Mouse (Mus musculus) urinary bladder, postnatal 14 days (tissue): ENCODE measurements around the gene Etl4.

ENCODE experiments used
- DNase-seq: peaks from one replicate; pipeline ENCODE4 v3.0.0; 2021; ENCODE audit warnings: low spot score

Etl4 gene

DNA sequence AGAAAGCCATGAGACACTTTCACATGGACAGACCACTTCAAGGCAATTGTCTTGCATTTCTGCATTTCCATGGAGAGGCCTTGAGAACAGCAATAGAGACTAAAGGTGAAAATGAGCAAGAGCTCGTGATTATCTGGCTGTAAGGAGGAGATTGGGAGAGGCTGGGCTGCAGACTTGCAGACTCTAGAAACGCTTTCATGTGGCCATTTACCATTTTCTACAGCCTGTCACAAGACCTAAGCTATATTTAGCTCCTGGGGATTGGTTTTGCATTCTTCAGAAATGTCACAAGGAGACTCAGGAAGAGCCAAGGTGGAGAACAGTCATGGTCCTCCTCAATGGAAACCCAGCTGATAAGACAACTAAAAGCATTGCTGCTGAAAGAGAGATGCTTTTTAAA, 801.4 kb downstream of the Etl4 start:
- no peak for DNase-seq

DNA sequence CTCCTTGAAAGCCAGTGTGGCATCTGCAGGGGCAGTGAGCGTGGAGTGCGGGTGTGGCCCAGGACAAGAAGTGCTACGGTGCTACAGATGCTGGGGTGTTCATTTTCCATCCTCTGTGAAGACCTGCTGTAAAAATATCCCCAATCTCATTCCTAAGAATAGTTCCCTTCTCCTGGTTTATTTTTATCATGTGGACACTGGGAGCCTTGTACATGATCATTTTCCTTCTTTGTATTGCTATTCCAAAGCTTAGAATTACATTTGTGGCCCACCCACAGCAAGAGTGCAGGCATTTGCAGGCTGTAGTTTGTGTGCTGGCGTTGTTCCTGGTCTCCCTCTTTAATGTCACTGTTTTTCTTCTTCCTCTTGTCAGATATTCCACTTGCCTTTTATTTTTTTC, 809.5 kb downstream of the Etl4 start:
- DNase-seq, result no peak

DNA sequence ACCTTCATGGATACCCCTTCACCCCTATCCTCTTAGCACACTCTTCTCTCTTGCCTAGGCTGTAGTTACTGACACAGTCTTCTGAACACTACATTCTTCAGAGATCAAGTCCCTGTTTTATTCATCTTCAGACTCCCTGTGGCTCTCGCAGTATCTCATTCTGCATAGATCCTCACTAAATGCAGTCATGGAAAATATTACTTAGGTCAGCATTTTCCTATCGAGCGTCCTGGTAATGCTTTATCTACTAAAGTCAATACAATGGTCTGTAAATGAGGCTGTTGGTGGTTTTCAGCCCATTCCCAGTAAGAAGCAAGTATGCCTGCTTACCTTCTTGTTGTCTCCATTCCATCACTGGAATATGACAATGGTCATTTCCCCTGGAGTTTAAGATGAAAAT, 811.5 kb downstream of the Etl4 start:
- DNase-seq, result no peak

DNA sequence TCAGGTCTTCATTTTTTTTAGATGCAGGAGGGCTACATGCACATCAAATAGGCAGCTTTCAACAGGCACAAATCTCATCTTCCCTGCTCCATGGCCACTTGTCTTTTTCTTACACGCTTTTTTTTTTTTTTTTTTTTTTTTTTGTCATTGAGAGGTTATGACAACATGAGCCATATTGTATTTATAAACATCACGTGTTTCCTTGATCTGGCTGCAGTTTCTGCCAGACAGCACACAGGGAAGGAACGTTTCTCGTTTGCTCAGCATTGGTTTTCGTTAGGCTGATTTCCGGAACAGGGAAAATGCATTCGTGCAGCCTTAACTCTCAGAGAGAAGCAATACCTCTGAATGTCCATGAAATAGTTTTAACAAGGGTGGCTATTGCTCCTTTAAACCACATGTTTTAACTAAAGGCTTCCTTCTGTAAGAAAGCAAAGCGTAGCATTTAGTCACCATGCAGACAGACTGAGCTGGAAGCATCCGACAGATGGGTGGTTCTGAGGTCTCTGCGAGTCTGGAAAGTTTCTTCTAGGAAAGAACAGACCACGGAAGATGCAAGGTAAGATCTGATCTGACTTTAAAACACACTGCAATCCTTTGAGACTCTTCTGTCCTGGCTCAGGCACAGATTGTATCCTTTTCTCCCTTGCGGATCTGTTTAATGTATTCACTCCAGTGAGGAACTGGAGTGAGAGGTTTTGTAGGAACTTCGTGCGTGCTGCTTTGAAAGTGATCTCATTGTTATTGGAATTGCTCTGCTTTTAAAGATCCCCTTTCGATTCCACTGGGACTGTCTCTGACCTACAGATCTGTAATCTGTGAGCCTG, 812.8 kb downstream of the Etl4 start:
- DNase-seq, result no peak

DNA sequence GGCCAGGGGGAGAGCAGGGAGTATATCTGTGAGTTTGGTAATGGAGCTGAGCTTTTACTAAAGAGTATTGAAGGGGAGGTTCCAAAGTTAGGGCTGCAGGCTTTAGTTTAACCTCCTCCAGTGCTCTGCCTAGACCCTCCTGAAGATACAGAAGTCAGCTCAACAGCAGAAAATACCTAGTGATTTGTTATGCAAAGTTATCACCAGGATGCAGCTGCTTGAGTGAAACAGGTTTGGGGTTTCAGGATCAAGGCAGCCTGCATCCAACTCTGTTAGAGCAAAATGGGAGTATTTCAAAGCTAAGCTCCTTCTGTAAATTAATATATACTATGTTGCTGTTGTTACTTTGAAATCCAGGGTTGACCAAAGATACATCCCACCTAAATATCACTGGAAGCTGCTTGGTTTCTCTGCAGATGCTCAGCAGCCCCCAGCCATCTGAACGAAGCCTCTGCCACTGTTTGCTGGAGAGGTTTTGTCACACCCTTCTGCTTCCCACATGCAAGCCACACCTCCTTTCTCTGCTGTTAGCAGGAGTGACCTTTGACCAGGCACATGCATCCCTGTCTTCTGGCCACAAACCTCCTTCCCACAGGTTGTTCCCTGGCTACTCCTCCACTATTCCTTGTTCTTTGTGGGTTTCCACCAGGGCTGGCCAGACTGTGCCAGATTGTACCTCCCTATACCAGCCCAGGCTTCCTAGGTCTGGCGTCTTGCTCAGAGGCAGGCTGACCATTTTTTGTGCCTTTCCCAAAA, 814.6 kb downstream of the Etl4 start:
- no peak for DNase-seq

DNA sequence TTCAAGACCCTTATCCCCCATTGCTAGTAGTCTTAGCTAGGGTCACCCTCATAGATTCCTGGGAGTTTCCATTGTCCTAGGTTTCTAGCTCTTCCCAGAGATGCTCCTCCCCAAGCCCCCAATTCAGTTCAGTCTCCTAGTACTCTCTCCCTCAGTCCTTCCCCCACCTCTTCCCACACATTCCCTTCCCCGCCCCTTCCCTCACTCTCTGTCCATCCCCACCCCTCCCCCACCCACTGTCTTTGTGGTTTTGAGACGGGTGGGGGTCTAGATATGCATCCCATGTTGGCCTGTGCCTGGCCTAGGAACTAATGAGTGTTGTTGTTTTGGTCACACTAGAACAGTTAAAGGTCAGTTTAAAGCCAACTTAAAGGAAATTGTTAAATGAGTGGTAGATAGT, 817.4 kb downstream of the Etl4 start:
- DNase-seq, result no peak

DNA sequence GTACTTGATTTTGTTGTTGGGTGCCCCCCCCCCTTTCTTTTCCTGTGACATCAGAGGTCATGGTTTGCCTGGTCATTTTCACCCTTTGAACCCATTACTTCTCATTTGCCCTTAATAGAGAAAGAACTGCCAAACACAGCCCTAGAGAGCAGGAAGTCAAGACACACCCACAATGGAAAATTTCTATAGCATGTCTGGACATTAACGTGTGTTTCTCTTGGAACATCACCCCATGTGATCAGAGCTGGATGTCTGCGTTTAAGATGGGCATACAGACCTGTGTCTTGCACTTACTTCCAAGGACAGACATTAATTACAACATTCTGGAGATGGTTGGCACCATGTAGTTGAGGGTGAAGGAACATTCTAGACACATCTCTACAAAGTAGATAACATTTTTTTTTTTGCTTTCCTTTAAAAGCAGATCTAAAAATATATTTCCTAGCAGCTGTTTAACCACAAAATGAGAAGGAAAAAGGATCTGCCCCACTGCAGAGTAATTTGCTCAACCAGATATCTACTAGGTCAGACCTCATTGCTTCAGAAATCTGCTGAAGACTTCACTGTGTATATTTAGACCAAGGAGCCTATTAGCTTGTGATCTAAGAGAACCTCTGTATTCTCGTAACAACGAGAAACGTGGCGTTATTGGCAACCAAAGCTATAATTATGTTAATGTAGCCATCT, 818.3 kb downstream of the Etl4 start:
- DNase-seq, result no peak

DNA sequence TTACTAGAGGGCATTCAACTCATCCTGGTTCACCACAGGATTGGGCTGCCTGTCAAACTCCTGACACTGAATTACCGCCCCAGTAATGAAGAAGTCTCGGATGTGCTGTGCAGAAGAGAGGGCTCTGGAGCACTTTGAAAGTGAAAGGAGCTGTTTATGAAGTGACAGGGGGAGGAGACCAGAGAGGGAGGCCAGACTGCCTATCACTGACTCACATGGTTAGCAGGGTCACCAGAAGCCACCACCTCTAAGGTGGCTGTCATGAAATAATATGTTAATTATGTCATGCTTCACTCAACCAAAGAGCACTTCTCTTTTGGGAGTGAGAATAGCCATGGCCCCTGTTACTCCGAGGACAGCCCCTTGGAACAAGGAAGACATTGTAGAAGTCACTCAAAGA, 825.9 kb downstream of the Etl4 start:
- no peak for DNase-seq

DNA sequence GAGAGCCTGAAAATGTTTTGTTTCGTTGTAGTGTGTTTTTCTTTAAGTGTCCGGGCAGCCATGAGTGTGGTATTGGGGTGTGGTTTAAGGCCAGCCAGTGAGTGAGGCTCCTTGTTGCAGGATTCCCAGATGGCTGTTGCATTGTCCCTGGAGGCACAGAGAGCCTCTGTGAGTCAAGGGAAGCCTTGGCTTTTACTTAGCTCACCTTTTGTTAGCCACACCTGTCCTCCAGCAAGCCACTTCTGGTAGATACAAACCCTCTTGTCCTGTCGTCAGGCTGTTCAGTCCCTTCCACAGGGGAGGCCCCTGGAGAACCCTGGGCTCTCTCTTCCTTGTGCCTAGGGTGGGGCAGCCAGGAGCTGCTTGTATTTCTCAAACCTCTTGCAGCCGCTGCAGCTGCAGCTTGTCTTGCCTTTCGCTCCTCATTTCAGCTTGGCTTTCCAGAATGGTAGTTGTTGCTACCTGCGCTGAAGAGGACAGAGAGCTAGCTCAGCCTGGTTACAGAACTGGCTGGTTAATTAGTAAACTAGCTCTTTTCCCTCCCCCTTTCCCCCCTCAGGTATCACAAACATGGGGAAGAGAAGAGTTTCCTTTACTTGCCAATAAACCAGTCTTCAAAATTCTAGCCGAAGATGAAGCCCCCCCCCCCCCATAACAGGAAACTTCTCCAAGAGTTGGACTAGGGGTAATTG, 826.9 kb downstream of the Etl4 start:
- no peak for DNase-seq

DNA sequence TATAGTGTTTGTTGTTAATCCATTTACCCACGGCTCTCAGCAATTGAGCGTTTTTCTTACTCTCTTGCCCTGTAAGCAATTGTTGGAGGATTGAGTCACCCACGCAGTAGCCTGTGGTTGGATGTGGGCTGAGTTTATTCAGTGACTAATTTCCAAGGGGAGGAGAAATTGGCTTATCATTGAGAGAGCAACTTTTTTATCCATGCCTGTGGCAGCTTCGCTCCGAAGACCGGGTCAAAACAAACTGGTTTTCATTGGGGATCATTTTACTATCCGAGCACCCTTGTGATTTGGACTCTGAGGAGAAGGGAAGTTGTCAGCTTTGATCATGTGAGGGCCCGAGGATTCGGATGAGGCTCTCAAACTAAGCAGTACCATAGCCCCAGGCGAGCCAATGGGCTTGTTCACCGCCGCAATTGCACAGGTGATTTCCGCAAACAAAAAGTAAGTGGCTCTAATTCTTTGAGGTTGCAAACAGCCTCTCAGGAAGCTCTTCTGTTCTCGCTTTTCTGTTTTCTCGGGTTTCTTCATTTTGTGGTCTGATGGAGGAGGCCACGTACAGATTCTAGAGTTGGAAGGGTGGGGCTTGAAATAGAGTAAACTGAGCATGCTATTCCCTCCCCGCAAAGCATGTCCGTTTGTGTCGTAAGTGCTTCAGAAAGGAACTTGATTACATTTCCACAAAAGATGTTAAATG, 827.7 kb downstream of the Etl4 start:
- DNase-seq, result peak; percentile 47

DNA sequence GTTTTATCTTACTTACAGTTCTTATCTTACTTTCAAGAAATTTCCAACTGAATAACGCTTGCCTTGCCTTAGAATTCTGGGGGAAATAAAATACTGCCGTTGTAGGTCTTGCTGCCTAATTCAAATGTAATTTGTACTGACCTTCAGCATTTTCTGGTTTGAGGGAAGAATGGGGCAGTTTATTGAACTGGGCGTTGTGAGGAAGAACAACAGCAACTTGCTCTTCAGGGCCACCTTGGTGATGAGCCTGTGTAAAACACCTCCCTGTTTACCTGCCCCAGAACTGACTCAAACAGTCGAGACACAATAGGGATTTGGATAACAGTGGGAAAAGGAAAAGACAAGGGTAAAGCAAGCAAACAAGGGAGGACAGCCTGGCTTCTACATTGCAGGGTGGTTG, 828.3 kb downstream of the Etl4 start:
- DNase-seq, result no peak

DNA sequence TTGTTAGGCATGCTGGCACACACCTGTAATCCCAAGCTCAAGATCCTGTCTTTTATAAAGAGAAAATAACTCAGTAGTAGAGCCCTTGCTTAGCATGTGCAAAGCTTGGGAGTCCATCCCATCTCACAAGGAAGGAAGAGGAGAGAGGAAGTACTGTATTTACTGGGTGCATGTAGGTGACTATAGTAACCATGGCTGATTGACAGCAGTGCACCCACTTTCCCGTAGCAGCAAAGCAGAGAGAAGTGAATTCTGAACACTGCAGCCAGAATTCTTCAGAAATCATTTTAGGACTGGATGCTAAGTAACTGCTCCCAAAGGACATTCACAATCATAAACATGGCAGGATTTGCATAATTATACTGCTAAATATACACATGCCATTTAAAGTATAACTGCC, 838.1 kb downstream of the Etl4 start:
- DNase-seq, result no peak

DNA sequence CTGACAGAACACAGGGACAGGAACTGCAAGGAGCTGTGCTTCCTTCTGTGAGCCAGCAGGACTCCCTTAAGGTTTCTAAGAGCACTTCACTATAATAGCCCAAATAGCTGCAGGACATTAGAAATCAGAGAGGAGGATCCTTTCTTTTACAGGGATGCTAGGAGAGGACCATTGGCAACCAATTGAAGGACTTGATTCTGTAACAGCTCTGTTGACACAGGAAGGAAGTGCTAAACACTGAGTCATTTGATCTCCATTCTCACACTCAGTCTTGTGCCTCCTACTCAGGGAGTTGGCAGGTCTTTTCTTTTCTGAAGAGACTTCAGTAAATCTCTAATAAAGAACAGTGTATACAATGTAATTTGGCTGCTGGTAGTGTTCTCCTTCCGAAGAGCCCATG, 838.9 kb downstream of the Etl4 start:
- no peak for DNase-seq

DNA sequence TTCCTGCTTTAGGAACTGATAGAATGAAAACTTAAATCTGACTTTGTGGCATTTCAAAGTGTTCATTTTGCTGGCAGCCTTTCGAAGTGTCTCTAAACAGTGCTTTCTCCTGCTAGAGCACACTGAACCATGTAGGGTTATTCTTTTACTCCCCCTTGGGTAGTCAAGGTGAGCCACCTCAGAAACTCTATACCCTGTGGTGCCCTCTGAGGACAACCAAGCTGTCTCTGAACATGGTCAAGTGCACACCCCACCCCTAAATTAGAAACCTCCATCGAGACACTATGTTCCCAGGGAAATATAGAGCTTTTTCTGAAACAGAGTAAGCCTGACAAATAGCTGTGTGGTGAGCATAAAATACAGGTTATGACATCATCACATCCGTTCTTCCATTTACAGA, 840.1 kb downstream of the Etl4 start:
- no peak for DNase-seq

DNA sequence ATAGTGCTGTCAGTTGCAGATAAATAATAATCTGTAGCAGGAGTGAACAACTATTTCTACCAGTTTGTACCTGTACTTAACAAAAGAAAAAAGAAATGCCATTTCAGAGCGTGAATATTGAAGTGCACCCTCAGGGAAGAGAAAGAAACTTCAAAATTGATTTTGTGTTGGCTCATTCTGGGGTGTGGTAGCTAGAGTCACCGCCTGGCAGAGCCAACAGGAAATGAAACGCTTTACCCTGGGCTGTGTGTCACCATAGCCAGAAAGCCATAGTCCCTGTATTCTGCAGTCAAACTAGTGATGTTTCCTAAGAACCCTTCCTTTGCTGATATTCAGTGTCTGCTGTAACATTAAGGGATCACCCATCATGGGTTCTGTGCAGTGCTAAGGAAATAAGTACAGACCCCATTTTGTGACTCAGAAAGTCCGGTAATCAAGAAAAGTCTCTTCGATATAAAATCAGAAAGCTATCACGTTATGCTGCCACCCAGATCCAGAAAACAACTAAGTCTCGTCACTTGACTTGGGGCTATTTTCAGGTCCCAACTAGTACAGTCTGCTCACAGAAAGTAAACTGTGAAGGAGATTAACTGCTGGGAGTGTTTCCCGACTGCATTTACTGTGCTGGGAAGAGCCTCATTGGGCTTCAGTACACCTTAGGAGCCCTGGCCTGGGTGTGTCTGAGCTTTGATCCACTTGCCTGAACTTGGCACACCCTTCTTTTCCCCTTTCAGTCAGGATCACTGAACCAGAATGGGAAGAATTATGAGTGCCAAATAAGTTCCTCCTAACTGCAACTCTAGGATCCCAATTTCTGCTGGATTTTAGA, 843.9 kb downstream of the Etl4 start:
- peak; percentile 37 for DNase-seq

DNA sequence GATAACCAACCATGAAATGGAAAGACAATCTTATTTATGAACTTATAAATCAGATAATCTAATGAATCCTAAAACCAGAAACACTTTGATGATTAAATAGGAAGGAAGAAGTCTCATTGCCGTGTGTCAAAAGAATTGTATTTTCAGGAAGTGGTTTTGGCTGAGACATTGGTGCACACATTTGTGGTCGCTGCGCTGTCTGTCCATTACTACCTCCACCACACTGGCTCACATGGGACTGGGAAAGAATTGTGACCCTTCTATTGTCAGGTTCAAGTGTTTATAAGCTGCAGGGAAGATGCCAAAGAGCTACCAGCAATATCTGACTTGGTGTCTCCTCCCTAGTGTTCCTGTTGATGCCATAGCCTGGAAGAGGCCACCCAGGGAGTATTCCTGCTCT, 847.4 kb downstream of the Etl4 start:
- DNase-seq, result no peak

DNA sequence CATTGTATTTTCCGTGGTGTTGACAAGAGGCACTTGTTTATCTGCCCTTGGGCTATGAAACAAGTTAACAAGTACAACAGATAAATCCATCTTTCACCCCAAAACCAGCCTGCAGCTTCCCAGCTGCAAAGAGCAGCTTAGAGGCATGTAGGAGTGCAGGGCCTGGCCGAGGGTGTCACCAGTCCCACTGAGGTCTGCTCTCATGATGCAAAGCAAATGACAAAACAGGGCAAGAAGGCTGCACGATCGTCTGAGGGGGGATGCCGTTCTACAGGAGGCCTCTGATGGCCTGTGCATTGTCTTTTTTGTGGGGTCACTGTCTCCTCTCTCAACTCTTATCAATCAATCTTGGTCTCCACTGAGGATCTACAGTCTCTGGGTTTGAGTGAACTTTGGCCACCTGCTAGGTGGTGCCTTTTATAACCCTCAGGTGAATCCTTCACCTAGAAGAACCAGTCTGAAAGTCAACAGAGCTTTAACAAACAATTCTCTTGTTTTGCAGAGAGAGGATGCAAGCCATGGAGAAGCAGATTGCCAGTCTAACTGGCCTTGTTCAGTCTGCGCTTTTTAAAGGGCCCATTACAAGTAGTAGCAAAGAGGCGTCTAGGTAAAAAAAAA, 849.6 kb downstream of the Etl4 start:
- no peak for DNase-seq

DNA sequence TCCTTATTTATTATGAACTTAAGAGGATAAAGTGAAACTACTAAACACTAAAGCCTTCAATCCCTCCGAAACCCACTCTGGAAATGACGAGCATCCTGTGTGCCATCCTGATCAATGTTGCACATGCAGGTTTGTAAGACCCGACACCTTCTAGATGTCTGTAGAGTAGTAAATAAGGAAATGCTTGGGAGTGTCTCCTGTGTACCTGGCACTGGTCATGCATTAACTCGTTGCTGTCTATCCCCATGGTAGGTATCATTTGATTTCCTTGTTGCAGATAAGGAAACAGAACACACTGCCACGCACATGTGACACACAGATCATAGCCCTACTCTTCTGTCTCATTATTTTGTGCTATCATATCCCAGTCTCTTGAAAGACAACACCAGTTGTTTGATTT, 851.7 kb downstream of the Etl4 start:
- no peak for DNase-seq

DNA sequence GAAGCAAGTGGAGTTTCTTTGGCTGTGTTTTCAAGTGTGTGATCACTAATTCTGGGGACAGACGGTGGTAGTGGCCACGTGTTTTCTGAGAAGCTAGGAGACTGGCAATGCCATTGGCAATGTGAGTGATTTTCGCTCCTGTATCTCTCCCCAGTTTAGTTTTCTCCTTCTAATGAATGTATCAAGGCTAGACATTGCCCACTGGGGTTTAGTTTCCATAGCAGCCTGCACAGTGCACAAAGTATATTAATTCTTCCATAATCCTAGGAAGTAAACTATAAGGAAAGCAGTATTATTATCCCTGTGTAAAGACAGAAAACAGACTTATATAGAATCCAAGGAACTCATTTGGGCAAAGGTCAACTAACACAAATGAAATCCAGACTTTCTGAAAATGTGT, 852.2 kb downstream of the Etl4 start:
- DNase-seq, result no peak

DNA sequence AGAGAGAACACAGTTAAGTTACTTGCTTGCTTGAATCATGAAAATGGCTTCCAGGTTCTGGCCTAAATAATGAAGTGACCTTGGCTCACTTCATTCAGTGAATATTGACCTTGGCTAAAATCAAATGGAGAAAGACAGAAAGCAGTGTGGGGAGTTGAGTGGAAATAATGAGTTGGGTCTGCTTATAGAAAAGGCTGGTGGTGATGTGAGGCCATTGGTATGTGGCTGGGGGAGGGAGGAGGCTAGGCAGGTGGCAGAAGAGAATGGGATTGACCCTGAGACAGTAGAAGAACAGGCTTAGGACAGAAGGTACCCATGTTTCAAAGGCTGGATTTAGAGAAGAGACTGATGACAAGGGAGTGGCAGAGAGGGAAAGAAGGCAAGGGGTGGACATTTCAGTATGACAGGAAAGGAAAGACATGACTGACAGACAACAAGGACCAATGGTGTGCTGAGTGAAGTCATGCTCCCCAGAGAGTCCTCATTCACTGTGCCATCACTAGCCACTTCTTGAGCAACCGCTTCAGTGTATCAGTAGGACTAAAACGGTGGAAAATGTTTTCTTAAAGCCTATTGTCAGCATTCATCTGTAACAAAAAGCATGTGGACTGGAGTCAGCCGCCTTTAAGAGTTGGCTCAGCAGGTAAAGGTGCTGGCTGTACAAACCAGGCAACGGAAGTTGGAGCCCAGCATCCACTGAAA, 854.1 kb downstream of the Etl4 start:
- no peak for DNase-seq
